Mouse (Mus musculus) CH12.LX (cell line): ENCODE measurements around the gene Szrd1. TPM values are rescaled to one million over a fixed set of nuclear protein-coding genes. Genes with fewer than 3 reads are reported as not detected.

Source experiments
- DNase-seq: peaks from one replicate; pipeline ENCODE4 v3.0.0-alpha.2; 2013; ENCODE audit errors: extremely low read depth
- H3K27ac ChIP-seq: 2 replicates; pipeline ENCODE4 v1.5.1; 2012; ENCODE audit warnings: low read depth, mild to moderate bottlenecking, control low read depth, moderate library complexity; ENCODE audit not compliant: insufficient read depth
- H3K27me3 ChIP-seq: replicated peaks from 2 replicates; pipeline ENCODE3; 2012; ENCODE audit warnings: inconsistent platforms
- H3K36me3 ChIP-seq, 2 experiments: replicated peaks in 1 of 2; 2 replicates each; pipeline versions ENCODE3 to v1.6.1; 2012; ENCODE audit warnings: inconsistent platforms in 1 of 2, low read length in 1 of 2, mild to moderate bottlenecking in 1 of 2, mixed read lengths in 1 of 2, moderate library complexity in 1 of 2; ENCODE audit not compliant: control insufficient read depth in 1 of 2, insufficient read depth in 1 of 2
- H3K4me1 ChIP-seq, 2 experiments: 2 replicates each; pipeline ENCODE4 v1.6.1; 2012; ENCODE audit warnings: inconsistent platforms in 1 of 2, moderate library complexity in 1 of 2; ENCODE audit not compliant: insufficient read depth in 2 of 2, control insufficient read depth in 1 of 2
- H3K4me2 ChIP-seq: 2 replicates; pipeline ENCODE4 v1.6.1; 2012; ENCODE audit warnings: low read depth, mild to moderate bottlenecking, control low read depth; ENCODE audit not compliant: poor library complexity, insufficient read depth, severe bottlenecking
- H3K4me3 ChIP-seq, 3 experiments: fragments of 150-350 bp in 1 of 3; sonication (generic) in 1 of 3; replicated peaks in 1 of 3; 2 replicates each; pipeline versions ENCODE3 to v1.5.1; 2011 to 2012; ENCODE audit warnings: low read depth in 2 of 3, low read length in 2 of 3, mild to moderate bottlenecking in 2 of 3, moderate library complexity in 2 of 3, control low read depth in 1 of 3, improper control_type of control experiment in 1 of 3, inconsistent platforms in 1 of 3, mixed read lengths in 1 of 3; ENCODE audit not compliant: poor library complexity in 1 of 3
- H3K79me2 ChIP-seq: replicated peaks from 2 replicates; pipeline ENCODE4 v1.6.1; 2012; ENCODE audit warnings: mild to moderate bottlenecking, moderate library complexity; ENCODE audit not compliant: control insufficient read depth, poor library complexity, insufficient read depth, severe bottlenecking; ENCODE audit errors: extremely low read depth
- H3K9ac ChIP-seq: 2 replicates; pipeline ENCODE4 v1.6.1; 2012; ENCODE audit warnings: low read depth, mild to moderate bottlenecking, control low read depth, moderate library complexity; ENCODE audit not compliant: insufficient read depth
- H3K9me3 ChIP-seq: replicated peaks from 2 replicates; pipeline ENCODE3; 2012; ENCODE audit warnings: low read length, inconsistent platforms, mixed read lengths
- BHLHE40 ChIP-seq: IDR thresholded peaks from 2 replicates; pipeline ENCODE4 v1.6.1; 2011; ENCODE audit warnings: mild to moderate bottlenecking, low read depth, low read length, improper control_type of control experiment
- CHD1 ChIP-seq: IDR thresholded peaks from 2 replicates; pipeline ENCODE4 v1.6.1; 2012; ENCODE audit warnings: low read depth, low read length, improper control_type of control experiment, inconsistent platforms
- CHD2 ChIP-seq: IDR thresholded peaks from 2 replicates; pipeline ENCODE4 v1.6.1; 2011; ENCODE audit warnings: low read length, improper control_type of control experiment
- E2F4 ChIP-seq: IDR thresholded peaks from 2 replicates; pipeline ENCODE4 v1.6.1; 2011; ENCODE audit warnings: low read depth, low read length, improper control_type of control experiment; ENCODE audit not compliant: insufficient replicate concordance
- EP300 ChIP-seq: IDR thresholded peaks from 2 replicates; pipeline ENCODE4 v1.6.1; 2011; ENCODE audit warnings: low read length, improper control_type of control experiment
- ETS1 ChIP-seq: conservative IDR thresholded peaks from 2 replicates; pipeline ENCODE4 v1.6.1; 2012; ENCODE audit warnings: low read depth, mild to moderate bottlenecking, inconsistent platforms, low read length, improper control_type of control experiment, moderate library complexity
- HCFC1 ChIP-seq: IDR thresholded peaks from 2 replicates; pipeline ENCODE4 v1.6.1; 2012; ENCODE audit warnings: low read depth, mild to moderate bottlenecking, inconsistent platforms, low read length, improper control_type of control experiment
- JUN ChIP-seq: IDR thresholded peaks from 2 replicates; pipeline ENCODE4 v1.6.1; 2011; ENCODE audit warnings: low read depth, mild to moderate bottlenecking, low read length, improper control_type of control experiment, moderate library complexity; ENCODE audit not compliant: insufficient read depth
- JUND ChIP-seq: conservative IDR thresholded peaks from 2 replicates; pipeline ENCODE4 v1.6.1; 2011; ENCODE audit warnings: low read depth, low read length, improper control_type of control experiment
- MAFK ChIP-seq: IDR thresholded peaks from 2 replicates; pipeline ENCODE4 v1.6.1; 2011; ENCODE audit warnings: low read length, improper control_type of control experiment; ENCODE audit not compliant: insufficient replicate concordance
- MAX ChIP-seq: IDR thresholded peaks from 2 replicates; pipeline ENCODE4 v1.6.1; 2011; ENCODE audit warnings: low read length, improper control_type of control experiment
- NELFE ChIP-seq: IDR thresholded peaks from 2 replicates; pipeline ENCODE4 v1.6.1; 2011; ENCODE audit warnings: low read depth, low read length, improper control_type of control experiment
- POLR2AphosphoS2 ChIP-seq: IDR thresholded peaks from 2 replicates; pipeline ENCODE4 v1.6.1; 2011; ENCODE audit warnings: low read depth, low read length, improper control_type of control experiment
- RCOR1 ChIP-seq: conservative IDR thresholded peaks from 2 replicates; pipeline ENCODE4 v1.6.1; 2012; ENCODE audit warnings: low read depth, mild to moderate bottlenecking, inconsistent platforms, low read length, improper control_type of control experiment
- TBP ChIP-seq: conservative IDR thresholded peaks from 2 replicates; pipeline ENCODE4 v1.6.1; 2011; ENCODE audit warnings: low read depth, low read length, improper control_type of control experiment
- USF1 ChIP-seq: IDR thresholded peaks from 2 replicates; pipeline ENCODE4 v1.6.1; 2014; ENCODE audit warnings: low read depth, mild to moderate bottlenecking, inconsistent platforms, low read length, improper control_type of control experiment
- USF2 ChIP-seq: conservative IDR thresholded peaks from 2 replicates; pipeline ENCODE4 v1.6.1; 2011; ENCODE audit warnings: low read depth, low read length, improper control_type of control experiment
- ZC3H11A ChIP-seq: IDR thresholded peaks from 2 replicates; pipeline ENCODE4 v1.6.1; 2012; ENCODE audit warnings: low read depth, mild to moderate bottlenecking, inconsistent platforms, low read length, improper control_type of control experiment
- ZKSCAN1 ChIP-seq: IDR thresholded peaks from 2 replicates; pipeline ENCODE4 v1.6.1; 2012; ENCODE audit warnings: low read depth, inconsistent platforms, low read length, improper control_type of control experiment, borderline replicate concordance
- ZMIZ1 ChIP-seq: IDR thresholded peaks from 2 replicates; pipeline ENCODE4 v1.6.1; 2012; ENCODE audit warnings: low read depth, mild to moderate bottlenecking, inconsistent platforms, low read length, improper control_type of control experiment
- ZNF384 ChIP-seq: IDR thresholded peaks from 2 replicates; pipeline ENCODE4 v1.6.1; 2012; ENCODE audit warnings: low read depth, low read length, improper control_type of control experiment, inconsistent platforms
- dilution Hi-C: fragments of 300-500 bp; cut with MboI; formaldehyde crosslinking; loops from 2 replicates; pipeline ENCODE4 v1.14.3; 2020; ENCODE audit warnings: low sequenced_read_pairs; ENCODE audit not compliant: extremely low pct_unique_long_range_greater_than_20kb, extremely low pct_ligation_motif_present
- in situ Hi-C: fragments of 300-500 bp; cut with MboI; formaldehyde crosslinking; loops from 3 replicates; pipeline ENCODE4 v1.14.3; 2019; ENCODE audit warnings: low sequenced_read_pairs, low pct_ligation_motif_present, low pct_unique_long_range_greater_than_20kb, mixed read lengths
- polyA plus RNA-seq: library from polyadenylated mRNA; unstranded; fragments of >175 nt; gene quantifications from 2 replicates; pipeline ENCODE4 v1.2.1, GENCODE M21; 2012; ENCODE audit warnings: low read depth; ENCODE audit not compliant: insufficient read length
- total RNA-seq, 2 experiments: library from RNA; depleted of rRNA; stranded (reverse); fragments of 300-350 nt in 1 of 2; fragments of >200 nt in 1 of 2; gene quantifications; 2 replicates each; pipeline ENCODE4 v1.2.3; 2012 to 2014

Gene Szrd1
- total and polyA plus RNA-seq, 3 experiments, result 80.9 to 143 (median 82.5) TPM

DNA sequence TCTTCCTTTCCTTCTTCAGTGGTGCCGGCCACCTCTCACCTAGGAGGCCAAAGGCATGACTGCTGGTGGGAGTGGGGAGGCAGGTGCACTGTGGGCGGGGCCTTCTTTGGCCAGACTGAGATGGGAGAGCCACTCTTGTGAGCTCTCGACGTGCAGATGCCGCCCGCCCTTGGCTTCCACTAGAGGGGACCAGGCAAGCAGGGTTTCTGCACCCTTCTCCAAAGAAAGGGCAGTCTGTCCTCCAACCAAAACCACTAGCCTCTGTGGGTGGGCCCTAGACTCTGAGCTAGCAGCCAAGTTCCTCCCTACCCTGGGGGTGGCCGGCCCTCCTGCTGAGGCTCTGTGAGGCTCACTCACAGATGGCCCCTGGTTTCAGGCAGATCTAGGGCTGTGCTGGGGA, 25.7 kb downstream of the Szrd1 start:
- Histone ChIP-seq H3K9ac (no peak overlapping the region), H3K4me2 (no peak overlapping the region)

DNA sequence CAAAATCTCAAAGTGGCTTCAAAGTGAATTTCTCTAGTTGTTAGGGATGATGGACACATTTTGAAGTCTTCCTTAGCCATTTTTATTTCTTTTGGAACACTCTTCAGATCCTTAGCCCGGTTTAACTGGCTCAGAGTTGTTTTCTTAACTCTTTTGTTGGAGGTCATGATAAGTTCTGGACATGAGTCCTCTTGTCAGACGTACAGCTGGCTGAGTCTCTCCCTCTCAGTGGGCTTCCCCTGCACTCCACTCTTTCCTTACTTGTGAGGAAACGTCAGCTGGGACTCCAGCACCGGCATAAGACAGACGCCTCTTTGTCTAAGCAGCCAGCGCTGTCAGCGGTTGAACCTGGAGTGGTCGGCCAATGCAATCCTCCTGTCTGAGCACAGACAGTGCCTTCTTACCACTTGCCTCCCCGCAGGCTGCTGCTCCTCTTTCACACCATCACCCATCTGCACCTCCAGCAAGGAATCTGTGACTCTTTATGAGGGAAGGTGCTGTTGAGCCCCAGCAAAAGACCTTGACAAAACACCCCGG, 31.3 kb downstream of the Szrd1 start:
- no peaks in the 10 kb centered on the region for H3K27me3 ChIP-seq
- peaks cover 27 to 52% of the 10 kb centered on the region in 2 experiments for H3K36me3 ChIP-seq
- H3K4me2 ChIP-seq, result no peak overlapping the region
- H3K79me2 ChIP-seq, result no peaks in the 10 kb centered on the region
- H3K9ac ChIP-seq, result no peak overlapping the region
- no peak for DNase-seq
- H3K27ac ChIP-seq, result no peak overlapping the region
- peaks cover 22% of the 10 kb centered on the region for H3K9me3 ChIP-seq
- in situ Hi-C loops (no loop called here), dilution Hi-C loops (no loop called here)
- H3K4me3 ChIP-seq, result no peak overlapping the region
- TF ChIP-seq TBP, result no peak
- H3K4me1 ChIP-seq, result no peaks in the 10 kb centered on the region

More for the DNA sequence above, 25.7 kb downstream of the Szrd1 start:
- Histone ChIP-seq H3K4me3 (no peak overlapping the region), H3K9me3 (peaks cover 22% of the 10 kb centered on the region), H3K27ac (no peak overlapping the region), H3K27me3 (no peaks in the 10 kb centered on the region), H3K4me1 (peaks cover 7 to 23% of the 10 kb centered on the region in 2 experiments), H3K36me3 (peaks cover 75 to 96% of the 10 kb centered on the region in 2 experiments), H3K79me2 (peaks cover 10% of the 10 kb centered on the region)
- in situ Hi-C loops, result no loop called here
- DNase-seq, result no peak
- dilution Hi-C loops, result no loop called here
- no peak for TF ChIP-seq MAFK
- TF ChIP-seq ZKSCAN1, result no peak
- no peak for TF ChIP-seq EP300
- no peak for TF ChIP-seq USF1
- no peak for TF ChIP-seq MAX
- TF ChIP-seq ETS1, result no peak
- no peak for TF ChIP-seq ZMIZ1
- no peak for TF ChIP-seq NELFE
- no peak for TF ChIP-seq BHLHE40
- TF ChIP-seq ZNF384, result no peak
- TF ChIP-seq POLR2AphosphoS2, result no peak
- TF ChIP-seq CHD1, result no peak
- no peak for TF ChIP-seq JUN
- no peak for TF ChIP-seq RCOR1
- TF ChIP-seq HCFC1, result no peak
- no peak for TF ChIP-seq ZC3H11A
- TF ChIP-seq E2F4, result no peak
- TF ChIP-seq JUND, result no peak
- no peak for TF ChIP-seq CHD2
- no peak for TF ChIP-seq USF2
